8 mouse cellular contexts compared by ENCODE assay signal in genomic region chr3:103140095-103140838, GRCm38 (mm10). TPM values are rescaled to one million over a fixed set of nuclear protein-coding genes. Genes with fewer than 3 reads are reported as not detected.
A peak's percentile ranks its signal among the peaks of the same experiment; 100 is the strongest.
DNase-seq lines count a peak whose midpoint lies in the region; ATAC-seq and TF ChIP-seq lines count a peak whose summit lies in the region.
"Not testable (repeated sequence)": the region's sequence is repeated elsewhere in the genome, so short reads cannot be mapped to it uniquely, and the experiment has no call there.

No protein-coding gene starts in this region.

- peaks cover 18% of the 10 kb centered on the region; the same call in 1 of the 2 replicates for H3K36me3 ChIP-seq in embryonic facial prominence, embryonic 14.5 days (ENCODE audit: control insufficient read depth, insufficient read depth, low read length)
- not testable (repeated sequence) for H3K36me3 ChIP-seq in intestine, postnatal 0 days (ENCODE audit: control insufficient read depth, insufficient read depth); limb, embryonic 10.5 days; lung, postnatal 0 days (ENCODE audit: insufficient read depth, low read length)

- H3K27ac ChIP-seq in embryonic facial prominence, embryonic 14.5 days (replicated peaks; ENCODE audit: low read depth, low read length) = peak overlapping the region; percentile 70
- H3K27ac ChIP-seq in intestine, postnatal 0 days (ENCODE audit: low read depth, low read length) = not testable (repeated sequence)
- H3K27ac ChIP-seq in limb, embryonic 10.5 days = peak overlapping the region; percentile 36
- H3K27ac ChIP-seq in lung, postnatal 0 days (ENCODE audit: low read length) = peak overlapping the region; percentile 11

- not testable (repeated sequence) for H3K27me3 ChIP-seq in embryonic facial prominence, embryonic 14.5 days (replicated peaks; ENCODE audit: control insufficient read depth, insufficient read depth, low read length); intestine, postnatal 0 days (replicated peaks; ENCODE audit: control insufficient read depth, insufficient read depth, low read length); limb, embryonic 10.5 days (ENCODE audit: low read depth, poor library complexity, severe bottlenecking); lung, postnatal 0 days (replicated peaks; ENCODE audit: insufficient read depth, low read length)

- not testable (repeated sequence) for TF ChIP-seq EP300 in lung, postnatal 0 days (IDR thresholded peaks at IDR 0.05)

- not testable (repeated sequence) for TF ChIP-seq CTCF in intestine, postnatal 0 days (IDR thresholded peaks at IDR 0.05; ENCODE audit: low read depth); lung, postnatal 0 days (IDR thresholded peaks at IDR 0.05)

- not testable (repeated sequence) for H3K4me3 ChIP-seq in embryonic facial prominence, embryonic 14.5 days (ENCODE audit: low read depth, low read length); intestine, postnatal 0 days (ENCODE audit: low read depth, low read length); limb, embryonic 10.5 days; lung, postnatal 0 days (ENCODE audit: low read depth, low read length)

- H3K4me1 ChIP-seq in embryonic facial prominence, embryonic 14.5 days (ENCODE audit: control insufficient read depth, insufficient read depth, low read length); intestine, postnatal 0 days (replicated peaks; ENCODE audit: control insufficient read depth, insufficient read depth, low read length); limb, embryonic 10.5 days; lung, postnatal 0 days (ENCODE audit: insufficient read depth, low read depth, low read length): not testable (repeated sequence)

- not testable (repeated sequence) for H3K9ac ChIP-seq in embryonic facial prominence, embryonic 14.5 days (ENCODE audit: low read depth, low read length); intestine, postnatal 0 days (ENCODE audit: low read depth, low read length); lung, postnatal 0 days (replicated peaks; ENCODE audit: low read depth)

- peak; percentile 75 for ATAC-seq in embryonic facial prominence, embryonic 14.5 days (ENCODE audit: low read depth)
- ATAC-seq in intestine, postnatal 0 days = not testable (repeated sequence)
- peak; percentile 51 for ATAC-seq in lung, postnatal 0 days

- WGBS in embryonic facial prominence, embryonic 14.5 days = 57% methylated on average over 11 of the region's 11 CpGs
- WGBS in intestine, postnatal 0 days = 47% methylated on average over 11 of the region's 11 CpGs
- WGBS in limb, embryonic 10.5 days = 69% methylated on average over 11 of the region's 11 CpGs
- WGBS in lung, postnatal 0 days = 52% methylated on average over 11 of the region's 11 CpGs

- peak; percentile 96 for DNase-seq in MEL-GATA-1-ER (ENCODE audit: extremely low read depth, low read depth)
- DNase-seq in embryonic facial prominence, embryonic 14.5 days (ENCODE audit: low spot score) = peak; percentile 70
- peak; percentile 58 for DNase-seq in heart, adult 8-10 months (ENCODE audit: low spot score)
- not testable (repeated sequence) for DNase-seq in limb, embryonic 10.5 days (ENCODE audit: low spot score)
- DNase-seq in lung, postnatal 0 days (ENCODE audit: low spot score) = peak; percentile 42
- peak; percentile 8 for DNase-seq in right cerebral cortex, postnatal 25 days
- peak; percentile 12 to 13 for DNase-seq in thymus, postnatal 36 days

- 0 out of 2 replicates have a peak overlapping the region, but pooled peaks have one; percentile 2 for H3K4me2 ChIP-seq in embryonic facial prominence, embryonic 14.5 days (ENCODE audit: low read depth, low read length)
- H3K4me2 ChIP-seq in intestine, postnatal 0 days (replicated peaks; ENCODE audit: low read depth) = peak overlapping the region; percentile 30; the same call in 1 of the 2 replicates
- H3K4me2 ChIP-seq in lung, postnatal 0 days (replicated peaks; ENCODE audit: low read depth, low read length) = not testable (repeated sequence)

- not testable (repeated sequence) for H3K9me3 ChIP-seq in embryonic facial prominence, embryonic 14.5 days (ENCODE audit: control insufficient read depth, low read length); intestine, postnatal 0 days (ENCODE audit: control insufficient read depth); limb, embryonic 10.5 days (replicated peaks); lung, postnatal 0 days (ENCODE audit: low read length)

RNA-seq across cellular contexts. Expression of gene Bcas2, which starts 31.2 kb away (rescaled TPM):
- 143 and 163 TPM in 2 replicates for polyA plus RNA-seq in embryonic facial prominence, embryonic 14.5 days (2014; fragmentation: Nextera tagmentation; extraction: Ambion mirVana)
- 10 to 100 TPM; 42.4 to 55.0 (median 49.6) TPM for total RNA-seq in heart, adult 8-10 months (2022)
- polyA plus RNA-seq in intestine, postnatal 0 days (2015; fragmentation: Nextera tagmentation; extraction: Ambion mirVana) = 88.7 and 93.5 TPM in 2 replicates
- polyA plus RNA-seq in limb, embryonic 10.5 days (2016; fragmentation: Nextera tagmentation; extraction: Ambion mirVana) = 234 and 238 TPM in 2 replicates
- polyA plus RNA-seq in lung, postnatal 0 days (2015; fragmentation: Nextera tagmentation; extraction: Ambion mirVana) = 89.8 and 95.0 TPM in 2 replicates

RNA-seq across cellular contexts. Expression of gene Dennd2c, which starts 37.9 kb away (rescaled TPM):
- 7.6 and 8.5 TPM in 2 replicates for polyA plus RNA-seq in embryonic facial prominence, embryonic 14.5 days (2014; fragmentation: Nextera tagmentation; extraction: Ambion mirVana)
- 1 to 10 TPM; 1.5 to 1.8 (median 1.7) TPM for total RNA-seq in heart, adult 8-10 months (2022)
- polyA plus RNA-seq in intestine, postnatal 0 days (2015; fragmentation: Nextera tagmentation; extraction: Ambion mirVana) = 0.95 and 0.96 TPM in 2 replicates
- polyA plus RNA-seq in limb, embryonic 10.5 days (2016; fragmentation: Nextera tagmentation; extraction: Ambion mirVana) = 1.7 and 3.1 TPM in 2 replicates
- polyA plus RNA-seq in lung, postnatal 0 days (2015; fragmentation: Nextera tagmentation; extraction: Ambion mirVana) = 3.4 and 3.5 TPM in 2 replicates
